In genomic region chr2:59951127-59951526, GRCm38 (mm10) we compare ENCODE assay signal across 24 mouse cellular contexts.
"Had no signal": no experiment of that assay in that cellular context is flagged by ENCODE, and none has a peak within 500 bp of the region (broad histone marks: within the 10 kb centered on the region; RNA-seq: fewer than 3 reads in every experiment).

No protein-coding gene starts in this region.

- ATAC-seq: liver, postnatal 0 days; midbrain, embryonic 13.5 days; midbrain, embryonic 16.5 days had no signal

- H3K9ac ChIP-seq: limb, embryonic 12.5 days; limb, embryonic 15.5 days; liver, embryonic 14.5 days; liver, postnatal 0 days; lung, embryonic 15.5 days; midbrain, embryonic 13.5 days; neural tube, embryonic 13.5 days; stomach, embryonic 15.5 days had no signal

- H3K27ac ChIP-seq: kidney, postnatal 0 days; left cerebral cortex, adult 2 months; limb, embryonic 12.5 days; limb, embryonic 15.5 days; liver, embryonic 14.5 days; lung, embryonic 15.5 days; midbrain, embryonic 10.5 days; midbrain, embryonic 13.5 days; neural tube, embryonic 13.5 days; stomach, embryonic 15.5 days had no signal

- H3K4me1 ChIP-seq: limb, embryonic 12.5 days; limb, embryonic 15.5 days; lung, embryonic 15.5 days; midbrain, embryonic 10.5 days; midbrain, embryonic 13.5 days; neural tube, embryonic 13.5 days; stomach, embryonic 15.5 days had no signal

- H3K9me3 ChIP-seq: limb, embryonic 12.5 days; limb, embryonic 15.5 days; lung, embryonic 15.5 days; megakaryocyte, embryonic 14.5 days; midbrain, embryonic 10.5 days; midbrain, embryonic 13.5 days; neural tube, embryonic 13.5 days; stomach, embryonic 15.5 days had no signal

- H3K4me2 ChIP-seq: limb, embryonic 12.5 days; limb, embryonic 15.5 days; liver, embryonic 11.5 days; lung, embryonic 15.5 days; midbrain, embryonic 13.5 days; neural tube, embryonic 13.5 days; stomach, embryonic 15.5 days had no signal

- H3K4me3 ChIP-seq: left cerebral cortex, adult 2 months; limb, embryonic 12.5 days; limb, embryonic 15.5 days; lung, embryonic 15.5 days; megakaryocyte, embryonic 14.5 days; midbrain, embryonic 10.5 days; midbrain, embryonic 13.5 days; myocyte; neural tube, embryonic 13.5 days; stomach, embryonic 15.5 days had no signal

- DNase-seq: kidney, adult 2 months; kidney, postnatal 36 days; layer of hippocampus, postnatal 36 days; liver, postnatal 0 days; lung, postnatal 10 days; lung, postnatal 36 days; retina, postnatal 1 day; right cerebral cortex, postnatal 25 days; spleen, adult 18-20 months; thymus, postnatal 36 days had no signal

- H3K27me3 ChIP-seq: limb, embryonic 12.5 days; limb, embryonic 15.5 days; lung, embryonic 15.5 days; megakaryocyte, embryonic 14.5 days; midbrain, embryonic 13.5 days; neural tube, embryonic 13.5 days; stomach, embryonic 15.5 days had no signal
